Mouse (Mus musculus) left cerebral cortex, adult 9 months (tissue): ENCODE measurements at regions not wholly inside any gene's neighbourhood (a gene's known extent, or its start where the extent isn't known, plus 50 kb on each side); places are given as distances from the start of the nearest gene placed in this dataset.
A peak's percentile ranks its signal among the peaks of the same experiment; 100 is the strongest.

Source experiments
- DNase-seq, 2 experiments: peaks; one replicate each; pipeline ENCODE4 v3.0.0; 2022; ENCODE audit warnings: low spot score in 2 of 2

DNA sequence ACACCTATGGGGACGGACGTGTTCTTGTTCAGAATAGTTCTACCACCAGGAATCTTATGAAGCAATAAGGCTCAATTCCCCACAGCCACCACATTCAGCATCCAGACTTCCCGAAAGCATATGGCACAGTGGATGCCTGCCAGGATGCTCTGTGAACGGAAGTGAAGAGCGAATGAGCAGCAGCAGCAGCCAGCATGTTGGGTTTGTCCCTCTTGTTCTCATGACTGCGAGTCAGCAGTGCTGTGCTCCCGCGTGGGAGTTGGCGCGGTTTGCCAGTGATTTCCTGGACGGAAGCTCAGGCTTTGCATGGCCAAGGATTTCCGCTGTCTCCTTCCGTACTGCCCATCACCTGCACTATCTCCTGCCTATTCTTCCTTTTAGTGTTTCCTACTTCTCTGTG is 471.8 kb upstream of the Kif2a start:
- DNase-seq: peak; percentile 40 to 86

DNA sequence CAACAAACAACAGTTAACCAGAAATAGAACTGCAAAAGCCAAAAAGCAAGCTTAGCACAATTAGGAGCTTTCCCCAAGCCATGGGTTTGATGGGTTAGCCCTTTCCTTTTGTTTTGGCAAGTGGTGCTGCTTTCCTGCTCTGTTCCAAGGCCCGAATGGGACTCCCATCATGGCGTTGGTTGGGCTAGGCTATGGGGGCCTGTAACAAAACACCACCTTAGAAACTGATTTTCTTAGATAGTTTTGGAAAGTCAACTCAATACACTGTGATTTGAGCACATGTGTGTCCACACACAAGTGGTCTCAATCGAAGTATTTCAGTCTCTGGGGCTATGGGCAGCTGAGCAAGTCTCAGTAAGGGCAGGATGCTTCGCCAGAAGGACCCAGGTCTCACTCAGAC is 470.5 kb upstream of the Kif2a start:
- DNase-seq: no peak

DNA sequence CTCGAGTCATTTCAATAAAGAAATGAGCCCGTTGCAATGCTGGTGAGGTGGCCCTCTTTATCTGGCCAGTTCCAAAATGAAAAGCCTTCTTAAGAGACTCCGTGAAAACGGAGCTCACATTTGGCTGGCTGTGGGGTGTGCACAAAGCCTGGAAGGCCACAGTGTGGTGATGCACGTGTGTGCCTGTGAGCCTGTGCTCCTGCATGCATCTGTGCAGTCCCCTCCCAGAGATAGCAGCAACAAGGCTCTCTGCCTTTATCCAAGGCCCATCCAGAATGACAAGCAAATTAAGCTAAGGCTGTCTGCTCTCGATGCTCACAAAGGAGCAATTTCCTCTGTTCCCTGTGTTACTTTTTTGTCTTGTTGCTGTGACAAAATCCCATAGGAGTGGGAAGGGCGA is 469.5 kb upstream of the Kif2a start:
- no peak for DNase-seq

DNA sequence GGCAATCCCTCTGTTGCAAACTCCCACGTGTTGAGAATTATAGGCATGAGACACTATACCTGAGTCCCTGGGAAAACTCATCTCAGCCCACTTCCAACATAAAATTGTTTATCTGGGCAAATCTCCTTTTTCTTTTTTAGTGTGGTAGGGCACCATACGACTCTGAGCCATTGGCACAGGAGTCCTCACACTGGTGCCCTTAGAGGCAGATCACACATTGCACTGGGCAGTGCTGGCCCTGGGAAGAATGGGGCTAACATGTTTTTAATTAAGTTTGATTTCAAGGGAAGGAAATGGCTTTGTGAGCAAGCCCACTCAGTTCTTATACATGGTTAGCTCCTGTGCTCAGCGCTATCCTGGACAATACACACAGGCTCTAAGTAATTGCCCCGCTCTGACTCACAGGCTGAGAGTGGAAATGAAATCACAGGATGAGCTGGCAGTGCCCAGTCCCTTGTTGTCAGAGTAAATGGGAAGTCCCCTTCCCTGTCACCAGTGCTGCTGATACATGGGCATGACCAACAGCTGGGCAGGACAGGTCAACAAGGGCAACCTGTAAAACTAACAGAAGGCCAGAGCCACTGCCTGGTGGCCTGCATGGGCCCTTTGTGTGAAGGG is 463.6 kb upstream of the Kif2a start:
- no peak for DNase-seq

DNA sequence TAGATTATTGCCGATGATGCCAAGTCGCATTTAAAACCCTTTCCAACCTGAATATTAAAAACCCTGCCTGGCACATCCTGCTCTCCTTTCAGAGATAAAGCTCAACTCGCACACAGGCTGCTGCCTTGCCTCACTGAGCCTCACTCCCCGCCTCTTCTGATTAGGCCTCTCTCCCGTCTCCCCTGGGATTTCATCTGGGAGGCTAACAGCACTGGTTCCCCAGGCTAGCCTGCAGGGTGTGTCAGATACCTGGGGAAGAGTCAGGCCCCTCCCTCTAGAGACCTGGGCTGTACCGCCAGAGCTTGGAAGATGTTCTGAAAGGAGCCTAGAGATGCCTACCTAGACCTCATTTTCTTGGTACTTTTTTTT is 462.7 kb upstream of the Kif2a start:
- no peak for DNase-seq

DNA sequence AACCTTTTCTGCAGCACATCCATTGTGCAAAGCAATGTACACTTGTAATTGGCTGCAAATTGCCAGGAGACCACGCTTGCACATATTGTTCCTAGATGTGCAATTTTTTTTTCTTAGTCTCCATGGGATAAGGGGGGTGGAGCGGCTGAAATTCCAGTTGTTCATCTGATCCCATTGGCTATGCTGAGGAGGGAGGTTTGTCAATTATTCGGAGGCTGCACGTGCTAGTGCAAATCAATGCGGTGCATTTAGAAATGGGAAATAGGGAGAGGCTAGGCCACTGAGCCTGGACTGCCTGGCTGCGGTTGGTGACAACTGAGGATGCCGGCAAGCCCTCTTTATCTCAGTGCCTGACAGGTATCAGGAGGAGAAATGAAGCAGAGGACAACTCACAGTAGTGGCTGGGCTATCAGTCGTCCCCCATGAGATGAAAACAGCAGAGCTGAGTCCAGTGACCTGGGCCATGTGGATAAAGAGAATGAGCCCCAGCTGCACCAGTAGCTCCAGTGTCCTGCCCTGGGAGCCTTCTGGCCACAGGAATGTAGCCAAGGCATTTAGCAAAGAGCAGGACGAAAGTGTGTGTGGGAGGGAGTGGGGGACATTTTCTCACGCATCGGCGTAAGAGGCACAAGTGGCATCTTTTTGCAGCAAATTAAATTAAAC is 462.2 kb upstream of the Kif2a start:
- DNase-seq: no peak

DNA sequence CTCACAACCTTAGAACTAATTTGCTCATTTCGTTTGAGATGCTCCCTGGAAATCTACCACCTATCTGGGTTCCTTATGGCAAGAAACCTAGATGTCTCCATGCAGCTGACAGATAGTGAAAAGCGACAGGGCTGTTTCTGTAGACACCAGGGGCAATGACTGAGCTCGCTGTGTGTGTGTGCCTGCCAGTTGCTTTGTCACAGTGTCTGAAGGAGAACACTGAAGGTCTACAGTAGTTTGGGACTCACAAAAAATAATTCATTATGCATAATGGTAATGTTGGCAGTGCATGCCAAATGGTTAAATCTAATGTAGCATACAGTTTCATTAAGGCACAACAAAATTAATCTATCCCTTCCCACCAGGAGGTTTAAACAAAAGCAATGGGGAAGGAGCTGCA is 453.2 kb upstream of the Kif2a start:
- no peak for DNase-seq

DNA sequence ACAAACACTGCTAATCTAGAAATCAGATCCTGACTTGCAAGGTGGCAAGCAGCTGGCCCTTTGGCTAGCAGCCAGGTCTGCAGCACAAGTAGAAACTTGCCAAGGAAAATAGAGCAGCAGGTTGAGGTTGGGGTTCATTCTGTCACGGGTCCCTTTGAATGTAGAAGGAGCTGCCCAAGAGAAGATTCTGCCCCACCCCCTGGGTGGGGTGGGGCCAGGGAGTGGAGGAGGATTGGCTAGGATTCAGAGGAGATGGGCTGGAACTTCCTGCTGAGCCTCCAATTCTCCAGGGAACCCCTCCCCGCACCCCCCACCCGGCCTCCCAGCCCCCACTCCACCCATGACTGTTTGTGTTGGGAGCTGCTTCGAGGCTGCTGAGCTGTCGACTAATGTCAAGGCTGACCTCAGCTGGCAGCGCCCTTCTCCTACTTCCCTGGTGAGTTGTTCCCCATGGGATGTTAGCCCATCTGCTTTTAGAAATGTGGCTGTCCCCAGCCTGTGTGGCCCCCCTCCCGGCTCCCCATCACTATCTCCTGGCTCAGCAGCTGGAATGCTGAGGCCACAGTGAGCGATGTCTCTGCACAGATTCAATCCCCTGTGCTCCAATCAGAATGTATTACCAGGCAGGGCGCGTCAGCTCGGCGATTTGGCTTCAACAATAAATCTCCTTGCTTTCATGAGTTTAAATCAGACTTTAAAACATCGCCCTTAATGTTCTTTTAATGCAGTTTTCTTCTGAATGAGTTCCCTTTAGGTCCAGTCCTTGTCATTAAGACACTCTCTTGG is 447.8 kb upstream of the Kif2a start:
- no peak for DNase-seq

DNA sequence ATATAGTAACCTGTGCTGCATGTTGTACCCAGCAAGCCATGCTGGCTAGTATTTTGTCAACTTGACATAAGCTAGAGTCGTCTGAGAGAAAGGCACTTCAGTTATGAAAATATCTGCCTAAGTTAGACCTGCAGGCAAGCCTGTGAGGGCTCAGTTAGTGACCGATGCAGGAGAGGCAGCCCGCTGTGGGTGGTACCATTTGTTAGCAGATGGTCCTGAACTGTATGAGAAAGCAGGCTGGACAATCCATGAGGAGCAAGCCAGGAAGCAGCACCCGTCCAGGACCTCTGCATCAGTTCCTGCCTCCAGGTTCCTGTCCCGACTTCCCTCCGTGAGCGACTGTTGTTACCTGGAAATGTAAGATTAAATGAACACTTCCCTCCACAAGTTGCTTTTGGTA is 440.9 kb upstream of the Kif2a start:
- no peak for DNase-seq

DNA sequence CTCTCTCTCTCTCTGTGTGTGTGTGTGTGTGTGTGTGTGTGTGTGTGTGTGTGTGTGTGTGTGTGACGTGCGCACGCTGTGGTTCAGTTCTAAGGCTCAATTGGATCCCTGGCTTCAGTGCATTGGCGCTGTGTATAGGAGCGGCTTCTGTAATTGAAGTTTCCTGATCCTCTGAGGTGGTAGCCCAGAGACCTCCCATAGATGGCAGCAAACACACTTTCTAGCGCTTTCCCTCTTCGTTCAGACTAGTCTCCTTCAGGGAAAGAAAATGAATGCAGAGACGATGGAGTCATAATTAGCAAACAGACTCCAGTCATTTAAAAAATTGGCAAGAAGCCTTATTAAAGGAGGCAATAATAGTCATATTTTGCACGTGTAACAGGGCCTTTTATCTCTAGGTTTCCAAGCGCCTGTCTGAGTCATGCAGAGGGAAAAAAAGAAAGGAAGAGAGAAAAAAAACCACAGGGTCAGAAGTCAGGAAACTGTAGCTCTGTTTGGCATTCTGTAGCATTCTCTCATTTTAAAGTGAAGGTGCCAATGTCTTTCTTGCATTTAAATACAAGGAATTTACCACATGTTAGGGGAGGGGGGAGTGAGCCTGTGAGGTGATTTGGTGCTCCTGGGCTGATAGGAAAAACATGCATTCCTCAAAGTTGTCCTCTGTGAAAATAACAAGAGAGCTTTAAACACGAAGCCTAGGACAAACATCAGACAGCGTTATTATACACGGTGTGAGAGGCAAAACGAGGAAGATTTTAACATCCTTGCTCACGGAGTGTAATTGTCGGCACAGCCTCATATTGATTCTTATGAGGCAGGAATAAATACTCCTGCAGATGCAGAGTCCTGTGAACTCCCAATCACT is 439.4 kb upstream of the Kif2a start:
- peak; percentile 10 to 85 for DNase-seq

DNA sequence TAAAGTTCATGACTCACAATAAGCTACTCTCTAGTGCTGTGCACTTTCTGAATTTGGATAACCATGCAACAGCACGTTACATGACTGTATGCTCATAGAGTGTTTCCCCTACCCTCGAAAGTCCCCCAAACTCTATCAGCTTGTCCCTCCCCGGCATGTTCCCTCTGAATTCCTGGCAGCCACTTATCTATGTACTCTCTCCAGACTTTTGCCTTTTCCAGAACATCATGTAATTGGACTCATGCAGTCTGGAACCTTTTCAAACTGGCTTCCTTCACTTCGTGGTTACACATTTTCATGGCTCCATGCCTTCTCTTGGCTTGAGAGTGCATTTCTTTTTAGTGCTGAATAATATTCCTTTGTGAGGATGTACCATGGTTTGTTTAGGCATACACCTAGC is 436.8 kb upstream of the Kif2a start:
- no peak for DNase-seq

DNA sequence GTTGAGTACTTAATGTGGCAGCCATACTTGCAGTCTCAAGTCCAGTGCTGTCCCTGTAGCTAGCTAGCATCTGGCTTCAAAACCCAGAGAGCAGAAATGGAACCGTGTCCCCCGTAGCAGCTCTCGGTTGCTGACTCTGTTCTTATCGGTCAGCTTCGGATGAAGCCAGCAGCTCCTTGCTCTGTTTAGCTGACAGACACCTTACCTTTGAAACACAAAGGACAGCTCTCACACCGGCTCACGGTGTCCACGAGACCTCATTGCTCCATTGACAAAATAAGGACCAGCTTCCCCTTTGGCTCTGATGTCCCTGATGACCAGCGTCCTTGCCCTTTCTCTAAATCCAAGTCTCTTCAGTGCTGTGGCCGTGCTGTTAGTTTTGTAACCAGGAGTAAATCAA is 435.3 kb upstream of the Kif2a start:
- no peak for DNase-seq

DNA sequence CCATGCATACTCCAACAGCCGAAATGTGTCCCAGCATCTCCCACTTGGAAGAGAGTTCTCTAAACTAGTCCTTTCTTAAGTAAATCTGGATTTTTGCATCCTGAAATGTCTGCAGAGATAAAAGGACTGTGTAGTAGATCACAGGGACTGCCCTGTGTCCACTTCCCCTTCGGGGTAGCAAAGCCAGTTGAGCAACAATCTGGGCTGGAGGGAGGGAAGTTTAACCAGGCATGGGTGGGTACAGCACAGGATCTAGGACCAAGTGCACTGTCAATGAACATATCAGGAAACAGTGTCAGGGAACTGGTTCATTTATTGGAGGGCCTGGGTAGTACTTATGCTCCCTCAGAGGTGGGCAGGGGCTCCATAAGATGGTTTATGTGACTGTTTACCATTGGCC is 434.5 kb upstream of the Kif2a start:
- no peak for DNase-seq

DNA sequence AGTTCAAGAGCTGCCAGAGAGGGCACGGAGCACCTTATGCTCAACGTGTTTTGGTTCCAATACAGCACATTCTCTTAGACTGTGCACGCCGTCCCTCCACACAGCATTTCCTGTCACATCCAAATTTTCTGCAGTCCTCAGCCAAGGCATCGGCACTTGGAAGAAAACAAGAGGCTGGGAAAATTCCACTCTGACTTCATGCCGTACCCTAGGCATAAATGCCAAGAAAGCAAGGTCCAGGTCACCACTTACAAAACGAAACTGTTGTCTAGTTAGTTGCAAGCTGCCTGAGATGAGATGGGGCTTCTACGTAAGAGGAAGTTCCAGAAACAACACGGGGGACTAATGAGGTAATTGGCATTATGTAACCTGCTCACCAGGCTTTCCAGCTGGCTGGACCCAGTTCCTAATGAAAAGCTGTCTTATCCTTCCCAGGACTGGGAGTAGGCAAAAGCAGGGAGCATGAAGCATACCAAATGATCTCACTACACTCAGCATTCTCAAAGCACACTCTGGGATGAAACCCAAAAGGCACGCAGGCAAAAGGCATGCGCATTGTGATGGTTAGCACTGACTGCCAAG is 427.8 kb upstream of the Kif2a start:
- DNase-seq: peak; percentile 49 to 76

DNA sequence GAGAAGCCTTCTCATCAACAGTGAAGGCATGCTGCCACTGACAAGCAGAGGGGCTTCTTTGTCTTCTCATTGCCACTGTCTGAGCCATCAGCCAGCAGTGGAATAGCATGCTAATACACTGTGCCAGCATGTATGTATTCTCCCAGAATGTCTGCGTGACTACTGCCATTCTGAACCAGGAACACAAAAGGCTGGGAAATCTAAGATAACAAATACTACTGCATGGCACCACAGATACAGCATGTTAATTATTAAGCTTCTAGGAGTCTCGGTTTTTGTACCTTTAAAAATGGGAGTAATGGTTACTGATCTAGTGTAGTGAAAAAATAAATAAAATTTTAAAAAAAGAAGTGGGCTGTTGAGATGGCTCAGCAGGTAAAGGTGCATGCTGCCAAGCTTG is 425.9 kb upstream of the Kif2a start:
- DNase-seq: no peak

DNA sequence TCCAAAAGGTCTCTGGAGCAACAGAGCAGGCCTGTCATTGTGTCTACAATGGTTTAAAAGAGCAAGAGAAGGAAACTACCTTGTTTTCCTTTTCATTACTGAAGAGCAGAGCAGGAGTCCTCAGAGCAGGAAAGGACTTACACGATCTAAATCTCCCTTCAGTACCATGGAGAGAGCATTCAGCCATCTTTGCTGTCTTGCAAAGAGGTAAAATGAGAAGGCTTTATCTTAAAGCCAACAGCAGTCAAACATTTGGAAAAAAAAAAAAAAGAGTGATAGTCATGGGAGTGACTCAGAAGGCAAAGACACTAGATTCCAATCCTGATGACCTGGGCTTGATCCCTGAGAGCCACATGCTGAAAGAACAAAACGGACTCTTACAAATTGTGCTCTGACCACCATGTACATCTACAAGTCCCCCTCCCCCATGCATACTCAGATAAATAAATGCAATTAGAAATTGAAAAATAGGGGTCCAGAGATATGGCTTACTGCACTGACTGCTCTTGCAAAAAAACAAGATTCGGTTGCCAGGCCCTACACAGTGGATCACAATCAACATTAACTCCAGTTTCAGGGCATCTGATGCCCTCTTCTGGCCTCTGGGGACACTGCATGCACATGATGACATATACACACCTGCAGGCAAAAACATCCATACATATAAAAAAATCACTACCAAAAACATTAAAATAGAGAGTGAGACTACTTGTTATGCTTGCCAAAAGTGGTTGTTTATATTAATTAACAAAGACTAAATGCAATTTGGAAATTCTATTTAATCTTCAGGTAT is 397.6 kb upstream of the Kif2a start:
- no peak for DNase-seq

DNA sequence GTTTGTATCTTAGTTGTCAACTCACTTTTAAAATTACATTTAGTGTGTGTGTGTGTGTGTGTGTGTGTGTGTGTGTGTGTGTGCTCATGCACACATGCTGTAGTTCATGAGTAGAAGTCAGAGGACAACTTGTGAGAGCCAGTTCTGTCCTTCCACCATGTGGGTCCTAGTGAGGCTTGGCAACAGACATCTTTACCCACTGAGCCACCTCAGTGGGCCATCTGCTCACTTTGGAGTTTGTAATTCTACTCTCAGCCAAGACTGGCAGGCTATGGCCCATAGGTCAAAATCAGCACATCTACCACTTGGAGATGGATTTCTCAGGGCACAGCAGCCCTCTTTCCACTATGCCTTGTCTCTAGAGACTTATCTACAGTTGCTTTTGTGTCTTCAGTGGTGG is 388.3 kb upstream of the Kif2a start:
- DNase-seq: no peak

DNA sequence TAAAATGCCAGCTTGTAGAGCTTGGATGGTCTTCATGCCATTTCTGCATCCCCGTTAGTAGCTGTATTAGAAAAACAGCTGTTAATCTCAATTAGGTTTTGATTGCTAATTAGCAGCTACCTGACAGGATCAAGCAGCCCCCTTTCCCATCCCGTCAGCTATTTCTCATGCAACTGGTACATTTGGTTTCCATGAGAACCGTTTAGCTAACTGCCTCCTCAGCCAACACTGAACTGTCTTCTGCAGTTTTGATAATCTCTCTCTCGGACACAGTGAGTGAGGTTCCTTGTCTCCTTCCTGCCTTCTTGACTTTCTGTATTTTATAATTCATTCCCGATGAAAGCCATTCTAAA is 385.7 kb upstream of the Kif2a start:
- DNase-seq: no peak

DNA sequence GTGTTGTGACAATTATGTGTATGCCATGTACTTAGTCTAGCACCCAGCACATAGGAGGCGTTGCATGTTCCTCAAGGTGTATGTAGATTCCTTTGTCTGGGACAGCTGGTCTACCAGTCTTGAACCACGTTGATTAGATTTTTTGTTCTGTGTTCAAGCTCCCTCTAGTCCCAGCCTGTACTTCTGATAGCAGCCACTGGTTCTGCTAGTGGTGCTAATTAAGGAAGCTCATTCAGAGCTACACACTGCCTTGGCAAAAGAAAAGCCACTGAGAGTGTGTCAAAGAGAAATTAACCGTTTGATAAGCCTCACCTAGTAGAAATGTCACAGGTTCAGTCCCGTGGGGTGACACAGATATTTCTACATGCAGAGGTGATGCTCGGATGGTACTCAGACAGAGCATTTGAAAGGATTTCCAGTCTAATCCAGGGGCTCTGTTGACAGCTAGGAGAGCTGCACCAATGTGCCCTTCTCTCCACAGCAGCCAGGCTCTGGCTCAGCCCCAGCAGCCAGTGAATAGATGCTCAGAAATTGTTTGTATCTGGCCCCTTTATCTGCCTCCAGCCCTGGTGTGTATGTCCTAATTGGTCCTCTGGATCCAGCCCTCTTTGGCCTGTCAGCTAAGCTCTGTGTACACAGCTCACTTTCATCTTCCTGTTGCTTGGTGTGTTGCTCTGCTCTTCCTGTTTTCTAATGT is 385.2 kb upstream of the Kif2a start:
- DNase-seq: peak; percentile 54 to 60

DNA sequence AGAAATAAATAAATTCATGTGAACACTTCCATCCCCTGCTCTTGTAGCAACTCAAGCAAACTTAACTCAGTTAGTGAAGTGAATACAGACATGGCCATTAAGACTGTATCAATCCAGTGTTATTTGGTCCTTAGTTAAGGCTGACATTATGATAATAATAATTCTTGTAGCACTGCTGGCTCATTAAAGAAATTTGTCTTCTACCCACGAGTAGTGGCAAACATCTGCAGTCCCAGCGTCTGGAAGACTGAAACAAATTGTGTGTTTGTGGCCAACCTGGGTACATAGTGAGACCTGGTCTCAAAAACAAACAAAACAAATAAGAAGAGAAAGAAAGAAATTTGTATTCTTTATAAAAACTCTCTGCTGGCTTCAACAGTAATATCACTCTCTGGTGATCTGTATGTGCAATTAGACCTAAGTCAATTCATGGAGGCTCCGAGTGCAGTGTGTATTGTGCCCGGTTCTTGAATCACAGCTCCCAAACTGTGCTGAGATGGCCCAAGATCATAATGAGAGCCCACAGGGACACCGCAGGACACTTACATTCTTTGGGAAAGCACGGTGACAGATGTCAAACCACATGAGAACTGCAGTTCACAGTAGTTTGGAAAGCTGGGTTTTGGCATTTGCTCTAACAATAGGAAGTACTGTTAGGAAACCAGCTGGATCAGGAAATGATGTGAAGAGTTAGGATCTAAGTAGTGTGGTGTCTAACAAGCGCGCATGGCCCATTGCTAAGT is 376.9 kb upstream of the Kif2a start:
- no peak for DNase-seq
